Comparison of ENCODE assay signal across 8 mouse cellular contexts in genomic region chr5:109557321-109558122, GRCm38 (mm10). TPM values are rescaled to one million over a fixed set of nuclear protein-coding genes. Genes with fewer than 3 reads are reported as not detected.
DNase-seq lines count a peak whose midpoint lies in the region; ATAC-seq and TF ChIP-seq lines count a peak whose summit lies in the region.

No protein-coding gene starts in this region.

- no peaks in the 10 kb centered on the region for H3K4me1 ChIP-seq in forebrain, embryonic 15.5 days
- no peaks in the 10 kb centered on the region for H3K4me1 ChIP-seq in lung, adult 2 months (ENCODE audit: control insufficient read depth, insufficient read depth, low read length)

- peak overlapping the region; percentile 49 for H3K4me2 ChIP-seq in forebrain, embryonic 15.5 days (replicated peaks)

- no peak for TF ChIP-seq CTCF in layer of hippocampus, adult 2 months (conservative IDR thresholded peaks at IDR 0.05)
- no peak for TF ChIP-seq CTCF in lung, adult 2 months (IDR thresholded peaks at IDR 0.05; ENCODE audit: insufficient read depth, low read length)

- peaks cover 11% of the 10 kb centered on the region for H3K9me3 ChIP-seq in forebrain, embryonic 15.5 days

- H3K27me3 ChIP-seq in forebrain, embryonic 15.5 days: no peaks in the 10 kb centered on the region

- H3K4me3 ChIP-seq in forebrain, embryonic 15.5 days: peak overlapping the region; percentile 73
- peak overlapping the region; percentile 71 for H3K4me3 ChIP-seq in layer of hippocampus, adult 2 months
- H3K4me3 ChIP-seq in lung, adult 2 months (replicated peaks; ENCODE audit: extremely low read depth, low read depth, low read length): peak overlapping the region; percentile 50

- DNase-seq in MEL-GATA-1-ER (ENCODE audit: extremely low read depth, low read depth): peak; percentile 99
- DNase-seq in cerebellum, adult 18-20 months: peak; percentile 99 to 100
- DNase-seq in heart, postnatal 4 days: peak; percentile 96
- DNase-seq in layer of hippocampus, adult 2 months (ENCODE audit: low spot score in 2 of 2): peak in 1 of 2 experiments; percentile 97
- peak; percentile 82 for DNase-seq in lung, adult 2 months
- DNase-seq in thymus, postnatal 0 days (ENCODE audit: low spot score): peak; percentile 97

- peak overlapping the region; percentile 98 for H3K27ac ChIP-seq in forebrain, embryonic 15.5 days (replicated peaks)
- H3K27ac ChIP-seq in layer of hippocampus, adult 2 months: peak overlapping the region; percentile 98

- H3K36me3 ChIP-seq in forebrain, embryonic 15.5 days: peaks cover 7% of the 10 kb centered on the region

- ATAC-seq in forebrain, embryonic 15.5 days (replicated peaks): peak; percentile 80
- peak; percentile 2 for ATAC-seq in neutrophil, adult 5-6 weeks (ENCODE audit: extremely low read depth, insufficient number of reproducible peaks, low FRiP score, poor library complexity, severe bottlenecking)

- peak overlapping the region; percentile 41 for H3K9ac ChIP-seq in forebrain, embryonic 15.5 days (replicated peaks)

- 1% methylated on average over 35 of the region's 35 CpGs for WGBS in forebrain, embryonic 15.5 days
- under 1% methylated on average over 35 of the region's 35 CpGs for WGBS in lung, adult 2 months

- 0 out of 2 replicates have a peak, but pooled peaks have one; percentile 21 for TF ChIP-seq POLR2A in lung, adult 2 months (IDR thresholded peaks at IDR 0.05; ENCODE audit: borderline replicate concordance, extremely low read depth, low read depth, low read length)

RNA-seq across cellular contexts. Expression of gene Crlf2, which starts 1.3 kb away (rescaled TPM):
- polyA plus RNA-seq in forebrain, embryonic 15.5 days (2015; fragmentation: Nextera tagmentation; extraction: Ambion mirVana): 10.5 and 11.3 TPM in 2 replicates
- 10 to 100 TPM; 16.0 to 16.6 TPM for total RNA-seq in heart, postnatal 4 days (2021)
- 10 to 100 TPM; 24.3 to 26.5 TPM for total RNA-seq in layer of hippocampus, adult 2 months (2021)
- 33.0 and 70.2 TPM in 2 replicates for polyA plus RNA-seq in lung, adult 2 months (2012; rRNA removed)
- 49.6 and 72.4 TPM in 2 replicates for total RNA-seq in neutrophil, adult 5-6 weeks (2017)
- 24.9 and 27.2 TPM in 2 replicates for polyA plus RNA-seq in thymus, postnatal 0 days (2015; fragmentation: Nextera tagmentation; extraction: Ambion mirVana)
